Mouse (Mus musculus) heart, postnatal 25 days (tissue): Measurements from ENCODE around the gene Cbr2. TPM values are rescaled to one million over a fixed set of nuclear protein-coding genes. Genes with fewer than 3 reads are reported as not detected.
A peak's percentile ranks its signal among the peaks of the same experiment; 100 is the strongest.
"Not testable (repeated sequence)": the region's sequence is repeated elsewhere in the genome, so short reads cannot be mapped to it uniquely, and the experiment has no call there.

Source experiments
- DNase-seq: peaks from one replicate; pipeline ENCODE4 v3.0.0; 2022; ENCODE audit warnings: low spot score
- intact Hi-C: fragments of 180-260 bp; cut with DNase I; formaldehyde crosslinking; loops from one replicate; pipeline ENCODE4 v1.15.1; 2025
- total RNA-seq, 2 experiments: library from RNA; stranded (reverse); gene quantifications; 2 replicates each; pipeline ENCODE4 v1.2.3; 2021

Cbr2 gene
- 10 to 100 TPM; 16.7 to 22.1 TPM for total RNA-seq

DNA sequence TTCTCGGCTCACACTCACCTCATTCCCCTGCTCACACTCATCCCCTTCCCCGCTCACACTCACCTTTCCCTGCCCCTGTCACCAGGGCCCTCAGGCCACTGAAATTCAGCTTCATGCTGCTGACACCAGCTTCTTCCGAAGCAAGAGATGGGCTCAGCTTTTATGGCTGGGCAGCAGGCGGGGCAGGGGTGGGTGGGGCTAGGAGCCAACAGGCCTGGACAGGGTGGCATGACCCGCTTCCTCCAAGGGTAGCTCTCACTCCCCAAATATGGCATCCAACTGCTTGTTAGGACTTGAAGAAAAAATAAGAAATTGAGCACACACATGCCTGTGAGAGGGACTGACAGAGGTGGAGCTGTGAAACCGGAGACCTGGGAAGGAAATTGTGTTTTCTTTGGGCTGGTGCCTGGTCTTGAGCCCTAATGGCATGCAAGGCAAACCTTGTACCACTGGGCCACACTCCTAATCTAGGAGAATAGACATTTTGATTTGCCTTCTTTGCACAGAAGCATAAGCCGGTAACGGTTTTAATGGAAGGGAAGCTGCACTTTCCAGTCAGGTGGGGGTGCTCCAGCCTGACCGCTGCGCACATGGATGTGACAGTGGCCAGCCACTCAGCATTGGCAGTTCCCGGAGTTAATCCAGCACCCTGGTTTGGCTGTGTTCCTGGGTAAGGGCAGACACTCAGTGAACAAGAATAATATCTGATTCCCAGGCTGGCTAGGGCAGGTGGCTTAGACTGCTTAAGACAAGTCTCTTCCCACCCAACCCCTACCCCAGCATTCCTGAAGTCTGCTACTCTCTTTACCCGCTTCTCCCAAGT is at the start of gene Cbr2:
Cbr2 (minus strand) TSS at position 257 of the 823 bp plus-strand sequence.
- no peak for DNase-seq
- intact Hi-C loops: no loop called here

DNA sequence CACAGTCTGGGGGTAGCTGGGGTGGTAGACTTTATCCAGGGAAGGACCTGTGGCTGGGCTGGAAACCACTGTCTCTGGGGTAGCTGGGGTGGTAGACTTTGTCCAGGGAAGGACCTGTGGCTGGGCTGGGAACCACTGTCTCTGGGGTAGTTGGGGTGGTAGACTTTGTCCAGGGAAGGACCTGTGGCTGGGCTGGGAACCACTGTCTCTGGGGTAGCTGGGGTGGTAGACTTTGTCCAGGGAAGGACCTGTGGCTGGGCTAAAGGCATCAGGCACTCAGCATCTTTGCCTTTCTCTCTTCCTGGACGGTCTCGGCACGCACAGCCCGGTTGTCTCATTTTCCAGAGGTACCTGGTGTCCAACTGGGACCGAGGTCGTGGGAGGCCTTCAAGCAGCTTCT is 49.4 kb upstream of the Cbr2 start:
- DNase-seq, intact Hi-C loops: not testable (repeated sequence)

DNA sequence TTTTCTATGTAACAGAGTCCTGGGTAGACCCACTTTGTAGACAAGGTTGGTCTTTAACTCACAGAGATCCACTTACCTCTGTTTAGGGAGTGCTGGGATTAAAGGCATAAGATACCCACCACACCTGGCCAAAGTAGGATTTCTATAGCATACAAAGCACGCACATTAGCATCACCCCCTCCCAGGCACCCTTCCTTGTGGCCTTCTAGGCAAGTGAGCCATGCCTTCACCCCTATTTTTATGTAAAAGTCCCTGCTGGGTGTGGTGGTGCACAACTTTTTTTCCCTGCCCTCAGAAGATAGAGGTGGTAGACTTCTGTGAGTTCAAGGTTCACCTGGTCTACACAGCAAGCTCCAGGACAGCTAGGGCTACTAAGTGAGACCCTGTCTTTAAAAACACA is 48.0 kb upstream of the Cbr2 start:
- intact Hi-C loops: loop anchor here (5.0 kb wide), 2 partner anchors 123 to 293 kb away; no protein-coding TSS in a partner anchor
- no peak for DNase-seq

DNA sequence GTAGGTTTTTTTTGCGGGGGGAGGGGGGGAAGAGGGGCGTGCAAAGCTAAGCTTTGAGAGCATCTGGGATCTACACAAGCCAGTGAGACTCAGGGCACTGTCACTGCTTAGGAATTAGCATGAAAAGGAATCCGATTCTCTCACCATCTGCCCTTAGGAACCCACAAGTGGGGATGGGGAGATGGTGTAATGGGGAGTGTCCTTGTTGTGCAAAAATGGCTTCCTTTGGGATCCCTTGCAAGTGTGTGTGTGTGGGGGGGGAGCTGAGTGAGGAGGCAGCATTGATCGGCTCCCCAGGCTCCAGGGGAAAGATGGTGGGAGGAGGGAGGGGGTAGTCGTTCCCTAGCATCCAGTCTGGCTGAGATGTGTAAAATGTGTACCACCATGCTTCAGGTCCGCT is 45.2 kb upstream of the Cbr2 start:
- intact Hi-C loops: loop anchor here (5.0 kb wide), 2 partner anchors 120 to 290 kb away; no protein-coding TSS in a partner anchor
- no peak for DNase-seq

DNA sequence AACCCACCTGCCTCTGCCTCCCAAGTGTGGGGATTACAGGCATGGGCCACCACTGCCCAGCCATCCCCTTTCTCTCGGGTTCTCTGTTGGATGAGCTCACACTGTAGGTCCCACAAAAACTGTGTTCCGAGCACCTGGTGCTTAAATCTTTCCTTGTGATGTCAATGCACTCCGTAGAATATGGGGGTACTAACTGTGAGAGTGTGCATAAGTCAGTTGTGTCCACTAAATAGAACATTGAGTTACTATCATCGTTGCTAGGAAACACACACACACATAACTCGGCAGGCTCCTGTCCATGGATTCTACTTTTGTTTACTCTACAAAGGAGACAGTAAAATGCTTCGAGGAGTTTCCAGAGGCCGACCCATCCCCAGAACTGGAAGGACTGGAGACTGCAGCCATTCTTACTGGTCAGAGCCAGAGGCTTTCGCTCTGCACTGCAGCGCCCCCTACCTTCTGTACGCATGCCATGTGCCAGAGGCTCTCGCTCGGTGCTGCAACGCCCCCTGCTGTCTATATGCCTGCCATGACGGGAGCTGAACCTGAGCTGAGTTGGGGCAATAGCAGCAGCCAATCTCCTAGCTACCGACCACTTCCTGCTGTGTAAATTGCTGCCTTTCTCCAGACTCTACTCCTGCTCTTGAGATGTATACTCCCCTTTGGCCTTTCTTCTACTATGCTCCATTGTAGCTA is 44.0 kb upstream of the Cbr2 start:
- intact Hi-C loops: loop anchor here (1.0 to 5.0 kb wide), 3 partner anchors 56 to 289 kb away; no protein-coding TSS in a partner anchor
- DNase-seq: peak; percentile 81

DNA sequence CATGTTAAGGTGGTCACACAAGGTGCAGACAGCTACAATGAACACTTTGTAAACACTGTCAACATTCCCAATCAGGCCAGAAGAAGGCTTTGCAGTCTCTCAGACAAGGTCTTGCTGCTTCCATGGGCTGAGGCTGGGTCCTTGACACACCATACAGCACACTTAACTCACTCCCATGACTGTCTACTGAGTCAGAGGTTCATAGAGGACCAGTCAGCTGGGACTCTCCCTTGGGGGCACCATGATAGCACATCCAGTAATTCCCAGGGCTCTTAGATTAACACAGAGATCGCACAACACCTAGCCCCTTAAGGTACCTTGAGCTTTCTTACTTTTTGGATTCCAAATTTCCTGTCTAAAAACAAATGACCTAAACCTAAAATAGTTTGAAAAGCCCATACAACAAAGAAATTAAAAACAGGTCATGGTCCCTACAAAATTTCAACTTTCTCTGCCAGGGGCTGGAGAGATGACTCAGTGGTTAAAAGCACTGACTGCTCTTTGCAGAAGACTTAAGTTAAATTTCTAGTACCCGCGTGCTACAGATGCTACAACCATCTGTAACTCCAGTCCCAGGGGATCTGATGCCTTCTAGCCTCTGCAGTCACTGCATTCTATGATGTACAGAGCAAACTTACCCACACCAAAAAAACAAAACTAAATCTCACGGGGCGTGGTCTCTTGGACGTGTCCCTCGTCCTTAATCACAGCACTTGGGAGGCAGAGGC is 41.7 kb upstream of the Cbr2 start:
- intact Hi-C loops: no loop called here
- DNase-seq: no peak

DNA sequence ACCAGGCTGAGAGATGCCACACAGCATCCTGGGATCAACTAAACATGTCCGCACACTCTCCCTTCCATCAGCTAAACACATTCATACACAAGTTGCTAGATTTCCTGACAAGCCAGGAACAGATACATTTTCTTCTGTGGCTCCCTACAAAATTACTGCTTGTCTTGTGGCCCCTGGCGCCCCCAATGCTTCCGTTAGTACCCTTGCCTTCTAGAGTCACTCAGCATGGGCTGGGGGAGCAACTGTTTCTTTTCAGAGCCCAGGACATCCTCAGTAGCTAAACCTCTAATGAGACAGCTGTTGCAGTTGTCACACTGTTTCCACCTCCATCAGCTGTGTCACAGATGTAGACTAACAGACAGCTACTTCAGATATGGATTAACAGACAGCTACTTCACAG is 40.8 kb upstream of the Cbr2 start:
- intact Hi-C loops: no loop called here
- DNase-seq: no peak

DNA sequence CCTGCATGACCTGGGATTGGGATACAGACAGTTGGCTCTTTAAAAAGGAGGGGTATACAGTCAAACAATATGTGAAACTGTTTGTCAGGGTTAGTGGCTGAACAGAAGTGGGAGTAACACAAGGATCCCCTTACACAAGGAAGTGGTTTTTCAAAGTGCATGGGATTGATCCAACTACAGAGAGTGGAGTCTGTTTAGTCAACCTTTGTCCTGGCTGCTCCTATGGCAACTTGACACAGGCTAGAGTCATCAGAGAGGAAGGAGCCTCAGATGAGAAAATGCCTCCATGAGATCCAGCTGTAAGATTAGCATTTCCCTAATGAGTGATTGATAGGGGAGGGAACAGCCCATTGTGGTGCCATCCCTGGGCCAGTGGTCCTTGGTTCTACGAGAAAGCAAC is 36.3 kb upstream of the Cbr2 start:
- intact Hi-C loops: no loop called here

DNA sequence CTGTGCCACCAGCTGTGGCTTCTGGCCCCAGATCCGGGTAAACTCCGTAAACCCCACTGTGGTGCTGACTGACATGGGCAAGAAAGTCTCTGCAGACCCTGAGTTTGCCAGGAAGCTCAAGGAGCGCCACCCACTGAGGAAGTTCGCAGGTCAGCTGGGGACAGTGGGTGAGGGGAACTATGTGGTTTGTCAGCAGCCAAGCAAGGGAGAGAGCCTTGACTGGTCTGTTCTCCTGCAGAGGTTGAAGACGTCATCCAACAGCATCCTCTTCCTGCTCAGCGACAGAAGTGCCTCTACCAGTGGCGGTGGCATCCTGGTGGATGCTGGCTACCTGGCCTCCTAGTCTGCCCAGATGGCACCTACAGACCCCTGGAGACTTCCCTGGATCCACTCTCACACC is 35.1 kb upstream of the Cbr2 start:
- DNase-seq, intact Hi-C loops: not testable (repeated sequence)

More for the DNA sequence above, 36.3 kb upstream of the Cbr2 start:
- no peak for DNase-seq

DNA sequence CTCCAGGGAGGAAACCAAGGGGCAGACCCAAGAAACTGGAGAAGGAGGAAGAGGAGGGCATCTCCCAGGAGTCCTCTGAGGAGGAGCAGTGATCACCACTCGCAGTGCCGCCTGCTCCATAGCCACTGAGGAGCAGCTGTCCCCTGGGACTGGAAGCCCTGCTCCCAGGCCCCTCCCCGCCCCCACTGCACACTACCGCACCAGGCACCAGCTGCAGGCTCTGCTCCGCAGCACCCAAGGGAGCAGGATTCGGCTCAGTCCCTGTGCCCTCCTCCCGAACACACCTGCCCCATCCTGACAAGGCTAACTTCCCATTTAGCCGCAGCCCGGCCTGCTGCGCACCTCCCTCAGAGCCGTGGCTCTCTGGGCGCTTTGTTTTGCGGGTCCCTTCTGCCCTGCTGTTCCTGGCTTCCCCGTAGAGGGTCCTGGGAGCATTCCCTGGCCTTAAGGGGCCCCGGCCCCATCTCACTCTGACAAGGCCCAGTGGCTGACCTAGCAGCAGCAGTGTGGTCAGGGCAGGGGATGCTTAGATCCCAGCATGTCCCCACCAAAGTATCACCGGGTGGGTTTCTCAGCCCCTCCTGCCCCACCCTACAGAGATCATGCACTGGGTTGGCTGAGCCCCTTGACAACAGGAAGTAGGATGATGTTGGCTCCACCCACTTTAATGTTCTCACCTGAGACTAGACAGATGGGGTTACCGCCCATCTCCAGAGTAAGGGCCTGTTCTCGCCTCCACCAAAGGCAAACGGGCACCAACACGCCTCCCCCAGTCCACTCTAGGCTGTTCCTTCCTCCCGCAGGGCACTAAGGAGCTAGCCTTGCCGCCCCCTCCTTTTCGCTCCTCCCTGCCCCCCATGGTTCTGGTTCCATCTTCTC is 31.4 kb upstream of the Cbr2 start:
- intact Hi-C loops, DNase-seq: not testable (repeated sequence)

DNA sequence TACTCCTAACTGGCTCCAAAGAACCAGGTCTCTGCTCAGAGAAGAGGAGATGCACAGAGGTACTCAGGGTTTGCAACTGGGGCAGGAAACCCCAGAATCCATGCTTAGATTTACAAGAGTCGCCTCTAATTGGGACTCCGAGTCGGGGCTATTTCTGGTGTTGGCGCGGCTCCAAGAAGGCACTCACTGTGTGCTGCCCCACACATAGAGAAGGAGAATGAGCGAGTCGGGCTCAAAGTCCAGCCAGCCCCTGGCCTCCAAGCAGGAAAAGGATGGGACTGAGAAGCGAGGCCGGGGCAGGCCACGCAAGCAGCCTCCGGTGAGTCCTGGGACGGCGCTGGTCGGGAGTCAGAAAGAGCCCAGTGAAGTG is 30.7 kb upstream of the Cbr2 start, which contains the start of gene Hmga1b:
Hmga1b (plus strand) TSS at position 123 of the 370 bp plus-strand sequence.
- DNase-seq, intact Hi-C loops: not testable (repeated sequence)

DNA sequence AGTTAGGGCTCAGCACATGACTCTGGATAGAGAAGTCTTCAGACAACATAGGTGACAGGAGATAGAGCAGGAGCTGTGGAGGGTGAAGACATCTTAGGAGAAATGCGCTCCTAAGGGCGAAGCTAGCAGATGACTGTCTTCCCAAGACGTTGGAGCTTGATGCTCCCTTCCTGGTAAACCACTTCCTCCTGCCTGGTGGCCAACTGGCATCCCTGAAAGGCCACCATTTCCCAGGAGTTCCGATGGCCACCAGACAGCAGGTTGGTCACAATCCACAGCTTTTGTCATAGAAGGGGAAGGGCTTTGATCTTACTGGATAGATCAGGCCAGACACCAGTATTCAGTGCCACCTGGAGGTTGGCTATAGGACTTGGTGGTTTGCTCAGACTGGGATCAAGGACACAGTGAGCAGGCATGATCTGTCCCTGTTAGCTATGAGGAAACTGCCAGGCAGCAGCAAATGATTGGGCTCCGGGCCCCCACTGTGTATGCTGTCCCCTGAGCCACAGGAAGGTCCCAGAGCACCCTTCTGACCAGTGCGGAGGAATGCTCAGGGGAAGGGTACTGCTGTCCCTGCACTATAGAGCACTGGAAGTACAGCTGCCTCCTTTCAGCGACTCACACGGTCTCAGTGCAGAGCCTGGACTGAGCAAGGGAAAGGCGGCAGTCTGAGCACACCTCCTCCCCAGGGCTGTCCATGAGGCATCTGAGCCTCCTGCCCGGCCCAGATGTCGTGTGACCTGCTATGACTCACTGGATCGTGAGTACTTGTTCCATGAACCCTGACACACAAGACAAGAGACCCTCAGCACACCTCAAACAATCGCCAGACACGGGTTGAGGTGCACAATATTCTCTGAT is 30.1 kb upstream of the Cbr2 start:
- intact Hi-C loops: no loop called here
- DNase-seq: no peak

DNA sequence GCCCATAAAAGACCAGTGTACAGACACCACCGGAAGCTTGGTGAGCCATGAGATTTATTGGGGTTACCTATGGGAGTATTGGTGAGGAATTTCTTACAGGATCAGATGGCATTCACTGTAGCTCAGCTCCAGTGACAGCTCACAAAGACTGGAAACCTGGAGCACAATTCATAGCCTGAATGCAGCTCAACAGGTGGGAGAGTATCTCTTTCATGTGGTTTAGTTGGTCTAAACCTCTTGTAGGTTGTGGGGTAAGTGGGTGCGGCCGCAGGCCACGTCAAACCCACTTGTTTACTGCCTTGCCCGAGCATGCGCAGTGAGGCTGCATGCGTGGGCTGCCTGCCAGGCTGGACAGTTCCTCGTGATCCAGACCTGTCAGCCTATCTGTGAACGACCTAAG is 28.3 kb upstream of the Cbr2 start:
- intact Hi-C loops: no loop called here
- no peak for DNase-seq

DNA sequence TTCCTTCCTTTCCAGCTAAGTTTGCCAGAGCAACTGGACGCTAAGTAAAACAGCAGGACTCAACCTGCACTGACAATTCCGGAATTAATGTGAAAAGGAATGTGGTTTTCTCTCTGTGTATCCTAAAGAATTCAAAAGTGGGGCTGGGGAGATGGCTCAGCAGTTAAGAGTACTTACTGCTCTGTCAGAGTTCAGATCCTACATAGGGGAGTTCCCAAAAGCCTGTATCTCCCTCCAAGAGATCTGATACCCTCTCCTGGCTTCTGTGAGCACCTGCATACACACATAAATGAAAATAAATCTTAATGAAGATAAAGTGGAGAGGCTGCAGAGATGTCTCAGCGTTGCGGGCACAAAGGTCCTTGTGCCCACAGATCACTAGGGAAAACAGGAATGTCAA is 19.7 kb upstream of the Cbr2 start:
- intact Hi-C loops: no loop called here
- no peak for DNase-seq

DNA sequence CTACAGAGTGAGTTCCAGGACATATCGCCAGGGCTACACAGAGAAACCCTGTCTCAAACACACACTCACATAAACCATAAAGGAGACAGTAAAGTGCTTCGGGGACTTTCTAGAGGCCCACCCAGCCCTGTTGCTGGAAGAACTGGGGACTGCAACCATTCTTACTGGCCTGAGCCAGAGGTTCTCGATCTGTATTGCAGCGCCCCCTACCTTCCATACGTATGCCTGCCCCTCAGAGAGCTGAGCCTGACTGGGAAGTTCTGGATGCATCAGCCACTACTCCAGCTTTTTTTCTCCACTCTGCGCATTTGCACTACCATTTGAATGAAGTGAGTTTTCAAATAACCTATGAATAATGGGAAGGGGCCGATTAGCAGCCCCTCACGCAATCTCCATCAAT is 17.5 kb upstream of the Cbr2 start:
- intact Hi-C loops: no loop called here
- no peak for DNase-seq

DNA sequence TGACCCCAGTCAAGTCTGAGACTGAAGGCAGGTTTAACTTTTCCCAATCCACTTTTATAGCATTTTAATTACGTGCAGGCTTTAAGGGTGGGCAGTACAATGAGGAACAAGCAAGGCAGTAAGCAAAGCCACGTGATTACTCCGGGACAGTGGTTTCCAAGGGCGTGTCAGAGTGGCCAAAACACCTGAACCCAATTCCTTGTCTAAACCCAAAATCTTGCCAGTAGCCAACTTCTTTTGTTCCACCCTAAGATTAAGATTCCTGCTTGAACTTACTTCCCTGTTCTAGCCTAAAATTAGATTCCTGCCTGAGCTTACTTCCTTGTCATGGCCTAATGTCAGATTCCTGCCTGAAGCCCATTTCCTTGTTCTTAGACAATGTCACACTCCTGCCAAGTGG is 16.1 kb upstream of the Cbr2 start:
- intact Hi-C loops: no loop called here
- no peak for DNase-seq

DNA sequence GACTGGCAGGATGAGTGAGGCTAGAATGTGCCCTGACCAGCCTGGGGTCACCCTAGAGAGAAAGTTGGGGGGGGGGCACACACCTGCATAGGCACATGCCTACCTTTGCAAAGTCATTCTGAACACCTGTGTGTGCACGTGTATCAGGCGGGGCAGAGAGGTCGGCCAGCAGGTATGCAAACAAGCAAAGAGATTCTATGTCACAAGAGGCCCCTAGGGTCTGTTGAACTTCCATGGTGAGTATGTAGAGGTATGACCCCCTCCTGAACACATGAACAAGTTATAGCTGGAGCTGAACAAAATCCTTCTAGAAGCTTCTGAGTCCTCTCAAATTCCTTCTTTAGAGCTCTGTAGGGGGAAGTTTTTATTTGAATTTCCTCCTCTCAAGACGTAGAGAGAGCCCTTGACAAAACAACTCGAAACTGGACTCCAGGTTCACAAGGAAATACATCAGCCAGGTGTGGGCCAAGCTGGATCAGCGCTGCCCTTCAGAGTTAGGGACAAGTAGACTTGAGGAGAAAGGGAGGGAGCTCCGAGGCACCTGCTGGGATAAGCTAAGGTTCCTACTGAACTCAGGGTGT is 12.3 kb upstream of the Cbr2 start:
- intact Hi-C loops: no loop called here
- no peak for DNase-seq

DNA sequence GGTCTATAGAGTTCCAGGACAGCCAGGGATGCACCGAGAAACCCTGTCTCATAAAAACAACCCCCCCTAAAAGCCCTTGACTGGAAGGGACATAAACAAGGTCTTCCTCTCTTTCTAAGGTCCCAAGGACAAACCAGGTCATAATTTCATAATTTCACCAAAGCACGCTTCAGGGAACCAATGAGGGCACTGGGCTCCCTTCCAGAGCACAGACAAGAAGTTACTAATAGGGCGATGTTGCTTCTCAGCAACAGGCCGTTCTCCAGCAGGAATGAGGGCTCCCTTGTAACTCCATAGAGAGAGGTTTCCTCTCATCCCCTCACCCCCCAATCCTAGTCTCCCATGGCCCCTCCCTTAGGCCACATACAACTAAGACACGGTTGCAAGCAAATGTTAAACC is 9.1 kb upstream of the Cbr2 start:
- DNase-seq: no peak
- intact Hi-C loops: no loop called here
